Mouse (Mus musculus) megakaryocyte, embryonic 14.5 days (primary cell): ENCODE measurements around the gene Cfap58.

ENCODE experiments used
- FLI1 ChIP-seq: IDR thresholded peaks from 2 replicates; pipeline ENCODE4 v1.6.1; 2012; ENCODE audit warnings: low read length, inconsistent platforms, mixed read lengths
- GATA1 ChIP-seq: IDR thresholded peaks from 3 replicates; pipeline ENCODE4 v1.6.1; 2012; ENCODE audit warnings: mixed read lengths, low read length, inconsistent platforms, borderline replicate concordance

DNA sequence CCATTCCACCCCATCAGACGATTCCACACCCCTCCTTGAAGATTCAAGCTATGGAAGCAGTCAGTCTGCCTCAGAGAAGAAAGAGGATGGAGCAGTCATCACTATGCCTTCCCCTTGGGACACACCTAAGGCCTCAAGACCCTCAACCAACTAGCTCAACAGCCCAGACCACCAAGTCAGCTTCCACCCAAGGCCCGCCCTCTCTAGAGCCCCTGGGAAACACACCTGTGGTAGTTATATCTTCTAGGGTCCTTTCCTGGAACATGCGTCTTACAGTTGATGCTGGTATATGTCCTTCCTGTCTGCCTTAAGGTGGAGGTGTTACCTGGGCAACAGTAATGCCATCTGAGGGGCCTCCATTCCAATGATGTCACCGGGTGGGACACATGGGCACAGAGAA, 23.3 kb upstream of the Cfap58 start:
- TF ChIP-seq FLI1, result no peak
- TF ChIP-seq GATA1, result no peak
